Mouse (Mus musculus) left cerebral cortex, postnatal 14 days (tissue): ENCODE data around the gene Ociad1. TPM values are rescaled to one million over a fixed set of nuclear protein-coding genes. Genes with fewer than 3 reads are reported as not detected.

Source experiments
- DNase-seq, 2 experiments: peaks; one replicate each; pipeline ENCODE4 v3.0.0; 2021 to 2022; ENCODE audit warnings: low spot score in 2 of 2, mixed read lengths in 1 of 2
- intact Hi-C: fragments of 180-260 bp; cut with DNase I; formaldehyde crosslinking; loops from one replicate; pipeline ENCODE4 v1.15.1; 2025
- long read RNA-seq, 2 experiments: library from polyadenylated mRNA; stranded (forward); transcript quantifications; one replicate each; pipeline ENCODE4 v2.0.0; 2021
- total RNA-seq, 2 experiments: library from RNA; stranded (reverse); gene quantifications; 2 replicates each; pipeline ENCODE4 v1.2.3; 2021

Gene Ociad1
- total RNA-seq: 100 to 1,000 TPM; 389 to 400 TPM
- long read RNA-seq, experiment 1, transcript Ociad1-202 (8 exons, 1,311 nt): minor isoform, 20 of 62 reads
- long read RNA-seq, experiment 1, transcript Ociad1-201 (9 exons, 1,523 nt): major isoform, 25 of 62 reads
- long read RNA-seq, experiment 1, transcript Ociad1-204 (8 exons, 1,139 nt): minor isoform, 5 of 62 reads
- long read RNA-seq, experiment 1, partial matches to known transcripts: 0 of 62 reads
- long read RNA-seq, experiment 1, other reads (novel, unspliced or antisense): 12 of 62 reads
- long read RNA-seq, experiment 2, transcript Ociad1-201 (9 exons, 1,523 nt): major isoform, 18 of 38 reads
- long read RNA-seq, experiment 2, transcript Ociad1-202 (8 exons, 1,311 nt): minor isoform, 13 of 38 reads
- long read RNA-seq, experiment 2, partial matches to known transcripts: 0 of 38 reads
- long read RNA-seq, experiment 2, other reads (novel, unspliced or antisense): 6 of 38 reads

- intact Hi-C loops: loop anchor here (5.0 kb wide), 2 partner anchors 35 to 160 kb away; partner anchors contain the start of gene Fryl
- DNase-seq: peak; percentile 96 to 97
Observed at GRCm38 (mm10) chr5:73292502-73293457, at the start of gene Ociad1. Gene Ociad1, plus strand, starts transcription at chr5:73292784.

GRCm38 (mm10) chr5:73244403-73244802 lies 48.2 kb upstream of the Ociad1 start:
- no peak for DNase-seq
- intact Hi-C loops: no loop called here

DNA sequence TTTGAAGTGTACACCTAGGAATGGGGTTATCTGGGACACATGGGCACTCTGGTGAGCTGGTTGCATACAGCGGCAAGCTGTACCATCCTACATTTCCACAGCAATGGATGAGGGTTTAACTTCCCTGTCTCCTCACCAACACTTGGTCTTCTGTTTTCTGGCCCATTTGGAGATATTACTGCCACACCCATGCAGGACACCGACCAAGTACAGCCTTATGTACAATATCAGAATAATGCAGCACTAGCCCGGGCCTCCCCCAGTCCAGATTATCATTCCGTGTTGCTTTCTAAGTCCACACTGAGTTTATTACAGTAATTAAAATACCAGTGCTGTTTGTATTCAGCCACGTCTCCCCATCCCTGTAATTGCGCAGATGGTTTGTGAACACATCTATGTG lies 46.2 kb upstream of the Ociad1 start:
- no peak for DNase-seq
- intact Hi-C loops: no loop called here

DNA sequence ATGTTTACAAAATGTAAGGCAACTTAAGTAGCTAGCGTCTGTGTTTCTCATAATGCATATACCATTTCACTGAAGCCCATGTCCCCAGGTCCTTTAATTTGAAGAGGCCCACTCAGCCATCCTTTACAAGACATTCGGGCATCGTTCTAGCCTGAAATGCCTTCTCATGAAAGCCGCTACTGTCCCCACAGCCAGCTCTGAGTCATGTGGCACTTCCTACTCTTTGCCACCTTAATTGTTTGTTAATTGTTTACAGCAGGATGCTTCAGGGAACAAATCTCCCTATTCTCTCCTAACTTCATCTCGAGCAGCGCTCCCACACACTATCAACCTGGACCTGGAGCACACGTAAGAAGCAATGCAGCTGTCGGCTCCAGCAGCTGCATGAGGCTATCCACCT lies 44.4 kb upstream of the Ociad1 start:
- intact Hi-C loops: no loop called here
- DNase-seq: no peak

GRCm38 (mm10) chr5:73249341-73249740 lies 43.2 kb upstream of the Ociad1 start:
- intact Hi-C loops: no loop called here
- no peak for DNase-seq

DNA sequence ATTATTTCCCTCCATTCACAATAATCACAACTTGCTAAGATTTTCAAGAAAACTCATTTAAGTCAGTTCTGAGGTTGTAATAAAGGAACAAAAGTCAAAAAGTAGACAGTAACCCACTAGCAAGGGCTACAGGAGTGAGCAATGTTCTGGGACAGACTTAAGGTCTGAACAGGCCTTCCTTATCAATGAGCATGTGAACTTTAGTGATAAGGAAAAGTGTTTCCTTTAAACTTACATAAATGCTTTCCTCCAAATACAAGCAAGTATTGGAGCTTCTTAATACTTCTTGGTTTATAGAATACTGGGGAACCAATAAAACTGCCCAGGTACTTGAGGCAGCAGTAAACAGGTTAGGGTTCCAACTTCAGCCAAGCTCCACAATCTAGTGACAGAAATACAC lies 39.8 kb upstream of the Ociad1 start:
- DNase-seq: no peak
- intact Hi-C loops: no loop called here

DNA sequence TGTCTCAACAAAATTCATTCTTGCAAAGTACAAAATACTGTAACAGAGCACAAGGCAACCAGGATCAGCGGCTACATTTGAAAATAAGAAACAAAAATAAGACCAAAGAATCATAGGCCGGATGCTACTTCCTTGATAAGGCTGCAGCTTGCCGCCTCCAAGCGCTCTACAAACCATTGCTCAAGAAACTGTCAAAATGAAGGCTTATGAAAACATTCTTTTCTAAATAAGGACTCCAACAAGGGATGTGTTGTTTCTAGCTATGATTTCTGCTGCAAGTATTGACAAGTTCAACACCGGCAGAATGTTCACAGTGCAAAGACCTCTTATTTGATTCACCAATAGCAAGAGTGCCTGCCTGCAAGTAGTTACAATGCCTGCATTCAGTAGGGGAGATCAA lies 37.9 kb upstream of the Ociad1 start:
- no peak for DNase-seq
- intact Hi-C loops: loop anchor here (2.0 to 5.0 kb wide), 2 partner anchors 38 to 122 kb away; partner anchors contain the start of gene Ociad1

DNA sequence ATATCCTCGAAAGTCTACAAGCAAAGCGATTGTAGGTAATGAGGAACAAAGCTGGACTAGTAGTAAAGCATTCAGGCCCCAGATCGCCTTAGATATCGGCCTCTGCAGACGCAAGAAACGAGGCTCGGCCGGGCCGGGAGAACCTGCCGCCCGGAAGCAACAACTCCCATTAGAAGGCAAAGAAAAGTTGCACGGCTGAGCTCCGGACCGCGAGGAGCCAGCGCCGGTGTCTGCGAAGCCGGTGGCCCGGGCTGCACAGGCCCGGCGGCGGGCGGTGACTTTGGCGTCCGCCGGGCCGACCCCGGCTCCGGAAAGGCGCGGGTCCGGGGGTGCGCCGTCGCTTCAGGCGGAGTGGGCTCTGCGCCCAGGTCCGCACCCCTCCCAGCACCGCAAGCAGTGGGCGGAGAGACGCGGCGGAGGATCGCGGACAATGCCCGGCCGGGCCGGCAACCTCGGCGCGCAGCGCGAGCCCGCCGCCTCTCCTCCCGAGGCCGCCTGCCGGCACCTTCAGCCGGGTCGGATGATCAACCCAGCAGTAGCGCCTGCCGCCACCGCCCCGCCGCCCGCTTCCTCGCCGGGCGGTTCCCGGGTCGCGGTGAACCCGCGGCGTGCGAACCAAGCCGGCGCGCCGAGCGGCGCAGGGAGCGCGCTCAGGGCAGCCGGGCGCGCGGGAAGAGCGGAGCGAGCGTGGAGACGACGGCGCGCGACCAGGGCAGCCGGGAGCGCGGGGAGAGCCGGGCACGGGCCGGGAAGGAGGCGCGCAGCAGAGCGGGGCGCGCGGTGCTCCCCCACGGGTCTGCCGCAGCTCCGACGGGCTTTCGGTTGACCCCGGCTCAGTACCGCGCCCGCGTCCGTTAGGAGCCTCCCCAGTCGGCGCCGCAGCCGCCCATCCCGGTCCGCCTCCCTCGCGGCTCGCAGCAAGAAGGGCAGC lies 37.0 kb upstream of the Ociad1 start:
- peak; percentile 44 to 66 for DNase-seq
- intact Hi-C loops: loop anchor here (2.0 to 5.0 kb wide), 2 partner anchors 37 to 123 kb away; partner anchors contain the start of gene Ociad1

- intact Hi-C loops: loop anchor here (5.0 kb wide), 1 partner anchor 36 kb away; the partner anchor contains the start of gene Ociad1
- peak; percentile 95 to 99 for DNase-seq
Observed at GRCm38 (mm10) chr5:73256352-73257065, 36.1 kb upstream of the Ociad1 start, which contains the start of gene Fryl. Gene Fryl, minus strand, starts transcription at chr5:73256619.

- intact Hi-C loops: loop anchor here (5.0 kb wide), 1 partner anchor 35 kb away; the partner anchor contains the start of gene Ociad1
- DNase-seq: no peak
Observed at GRCm38 (mm10) chr5:73257096-73257495, 35.5 kb upstream of the Ociad1 start.

GRCm38 (mm10) chr5:73257723-73258122 lies 34.9 kb upstream of the Ociad1 start:
- intact Hi-C loops: loop anchor here (5.0 kb wide), 1 partner anchor 35 kb away; the partner anchor contains the start of gene Ociad1
- no peak for DNase-seq

- no peak for DNase-seq
- intact Hi-C loops: no loop called here
Observed at GRCm38 (mm10) chr5:73264122-73264521, 28.5 kb upstream of the Ociad1 start.

DNA sequence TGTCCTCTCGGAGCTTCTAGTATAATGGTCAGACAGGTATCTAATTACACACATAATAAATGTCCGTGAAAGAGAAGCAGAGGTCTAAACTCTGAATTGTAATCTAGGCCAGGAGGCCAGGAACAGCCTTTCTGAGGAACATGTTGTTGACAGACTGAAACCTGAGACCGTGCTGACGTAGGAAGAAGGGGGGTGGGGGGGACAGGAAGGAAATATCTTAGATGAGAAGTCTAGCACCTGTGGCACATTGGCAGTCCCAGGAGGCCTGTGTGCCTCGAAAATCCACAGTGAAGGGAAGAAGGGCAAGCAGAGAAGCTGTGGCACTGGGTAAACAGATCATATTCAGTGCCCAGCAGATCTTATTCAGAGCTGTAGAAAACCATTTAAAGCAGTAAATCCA lies 27.1 kb upstream of the Ociad1 start:
- no peak for DNase-seq
- intact Hi-C loops: no loop called here

GRCm38 (mm10) chr5:73268636-73269213 lies 23.9 kb upstream of the Ociad1 start:
- no peak for DNase-seq
- intact Hi-C loops: no loop called here

DNA sequence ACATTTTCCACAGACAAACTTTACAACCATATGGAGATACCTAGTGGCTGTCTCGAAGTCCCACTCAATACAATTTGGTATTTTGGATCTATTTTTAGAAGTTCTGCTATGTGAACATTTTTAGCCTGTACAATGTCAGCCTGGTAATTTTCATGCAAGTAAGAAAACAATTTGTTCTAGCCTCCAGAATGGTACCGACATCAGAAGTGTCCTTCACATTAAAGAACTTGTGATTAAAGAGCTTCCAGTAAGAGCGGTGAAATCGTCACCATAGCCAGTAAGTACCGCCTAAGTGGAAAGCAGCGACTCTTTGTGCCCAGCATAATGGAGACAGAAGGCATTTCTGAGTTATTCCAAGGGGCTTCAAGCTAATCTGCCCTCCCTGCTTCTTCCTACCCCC lies 22.0 kb upstream of the Ociad1 start:
- peak in 1 of 2 experiments; percentile 59 for DNase-seq
- intact Hi-C loops: no loop called here

DNA sequence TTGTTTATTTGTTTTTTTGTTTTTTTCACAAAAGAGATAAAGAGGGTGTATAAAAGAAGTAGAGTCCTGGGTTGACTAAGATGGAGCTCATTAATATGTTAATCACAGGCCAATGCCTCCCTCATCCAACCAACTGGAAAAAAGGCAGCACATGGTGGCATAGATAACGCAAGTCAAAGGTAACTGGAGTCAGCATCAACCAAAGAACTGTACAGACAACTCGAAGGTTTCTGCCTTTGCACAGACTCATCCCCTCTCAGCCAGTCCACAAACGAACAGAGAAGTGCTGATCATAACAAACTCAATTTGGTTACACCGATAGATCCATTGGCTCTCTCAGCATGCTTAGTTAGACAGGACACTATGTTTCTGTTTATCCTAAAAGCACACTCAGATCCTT lies 19.4 kb upstream of the Ociad1 start:
- DNase-seq: no peak
- intact Hi-C loops: no loop called here

DNA sequence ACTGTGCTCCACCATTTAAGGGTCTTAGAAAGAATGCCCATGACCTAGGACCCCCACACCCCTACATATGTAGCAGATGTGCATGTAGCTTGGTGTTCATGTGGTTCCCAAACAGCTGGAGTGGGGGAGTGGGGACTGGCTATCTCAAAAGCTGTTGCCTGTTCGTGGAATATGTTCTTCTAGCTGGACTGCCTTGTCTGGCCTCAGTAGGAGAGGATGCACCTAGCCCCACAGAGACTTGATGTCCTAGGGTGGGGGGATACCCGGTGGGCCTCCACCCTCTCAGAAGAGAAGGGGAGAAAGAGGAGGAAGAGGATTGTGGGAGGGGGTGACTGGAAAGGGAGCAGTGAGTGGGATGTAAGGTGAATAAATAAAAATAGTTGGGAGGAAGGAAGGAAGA lies 17.6 kb upstream of the Ociad1 start:
- intact Hi-C loops: no loop called here
- no peak for DNase-seq

- intact Hi-C loops: no loop called here
- DNase-seq: no peak
Observed at GRCm38 (mm10) chr5:73279190-73279589, 13.4 kb upstream of the Ociad1 start.
